Mouse (Mus musculus): ENCODE data around the gene Abcb8.
"Not testable (repeated sequence)": the region's sequence is repeated elsewhere in the genome, so short reads cannot be mapped to it uniquely, and the experiment has no call there.

Abcb8 gene

GRCm38 (mm10) chr5:24396254-24396653 lies 2.8 kb downstream of the Abcb8 start:
- DNase-seq (ENCODE audit: low spot score) = not testable (repeated sequence)

GRCm38 (mm10) chr5:24399686-24400085 lies 6.2 kb downstream of the Abcb8 start:
- no peak for DNase-seq (ENCODE audit: low spot score)

DNA sequence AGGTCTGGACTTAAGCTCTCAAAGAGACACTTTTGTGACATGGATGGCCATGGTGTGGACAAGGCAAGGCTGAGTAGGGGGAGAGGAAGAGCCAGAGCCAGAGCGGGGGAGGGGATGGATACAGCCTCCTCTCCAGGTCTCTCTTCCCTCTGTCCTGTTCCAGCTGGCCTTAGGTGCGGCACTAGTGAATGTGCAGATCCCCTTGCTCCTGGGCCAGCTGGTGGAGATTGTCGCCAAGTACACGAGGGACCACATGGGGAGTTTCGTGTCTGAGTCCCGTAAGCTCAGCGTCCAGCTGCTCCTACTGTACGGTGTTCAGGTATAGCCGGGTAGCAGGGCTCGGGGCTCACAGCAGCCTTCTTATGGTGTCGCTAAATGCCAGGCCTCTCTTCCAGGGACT lies 6.9 kb downstream of the Abcb8 start:
- DNase-seq (ENCODE audit: low spot score) = no peak

- no peak for DNase-seq (ENCODE audit: low spot score)
Observed at GRCm38 (mm10) chr5:24400911-24401605, 7.6 kb downstream of the Abcb8 start.

GRCm38 (mm10) chr5:24401969-24402368 lies 8.5 kb downstream of the Abcb8 start:
- no peak for DNase-seq (ENCODE audit: low spot score)

DNA sequence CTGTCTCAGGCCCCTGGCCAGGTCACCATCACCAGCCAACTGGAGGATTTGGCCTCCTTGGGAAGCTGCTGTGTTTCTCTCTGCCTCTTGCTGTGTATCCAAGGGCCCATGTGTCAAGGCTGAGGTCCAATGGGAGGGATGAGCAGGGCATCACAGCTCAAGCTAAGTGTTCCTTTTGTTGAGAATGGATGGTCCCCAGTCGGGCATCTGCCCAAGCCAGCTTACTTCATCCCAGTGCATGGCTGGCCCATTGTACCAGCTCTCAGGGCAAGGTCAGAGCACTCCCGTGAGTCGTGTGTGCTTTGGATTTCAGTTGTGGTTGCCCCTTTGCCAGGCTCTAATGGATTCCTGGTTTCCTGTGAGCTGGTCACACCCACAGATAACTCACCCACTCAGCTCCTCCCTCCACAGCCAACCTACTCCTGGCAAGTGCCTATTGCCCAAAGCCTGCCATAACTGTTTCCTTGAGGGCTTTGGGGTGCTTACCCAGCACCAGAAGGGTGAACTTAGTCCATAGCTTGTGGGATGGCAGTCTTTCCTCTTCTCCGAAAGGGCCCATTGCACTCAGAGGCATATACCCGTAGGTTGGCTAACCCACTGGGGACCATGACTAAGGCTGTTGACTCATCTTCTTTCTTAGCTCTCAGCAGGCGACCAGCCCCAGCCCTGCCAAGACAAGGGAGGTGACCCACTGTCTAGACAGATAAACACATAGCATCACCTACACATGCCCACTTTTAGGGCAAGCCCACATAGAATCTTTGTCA lies 11.3 kb downstream of the Abcb8 start:
- DNase-seq (ENCODE audit: low spot score) = peak; percentile 70

DNA sequence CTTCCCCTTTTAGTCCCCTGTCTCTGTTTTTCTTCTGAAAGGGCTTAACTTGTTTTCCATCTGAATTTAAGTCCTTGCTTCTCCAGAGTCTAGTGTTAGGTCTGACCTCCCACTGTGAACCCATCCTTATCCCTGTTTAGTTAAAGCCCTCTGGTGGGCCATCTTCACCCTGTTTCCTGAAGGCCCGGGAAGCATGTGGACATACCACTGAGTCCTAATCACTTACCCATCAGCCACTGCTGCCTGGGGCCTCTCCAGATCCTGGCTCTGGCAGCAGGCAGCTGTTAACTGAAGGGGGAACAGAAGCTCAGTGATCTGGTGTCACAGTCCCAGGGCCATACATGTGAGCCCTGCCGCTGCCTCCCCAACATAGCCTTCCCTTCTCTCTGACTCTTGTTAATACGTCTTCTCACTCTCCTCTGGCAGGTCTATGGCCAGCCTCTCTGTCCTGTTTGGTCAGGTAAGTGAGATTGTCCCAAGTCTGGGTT lies 12.0 kb downstream of the Abcb8 start:
- DNase-seq (ENCODE audit: low spot score) = no peak

GRCm38 (mm10) chr5:24408651-24409050 lies 15.2 kb downstream of the Abcb8 start:
- no peak for DNase-seq (ENCODE audit: low spot score)

- no peak for DNase-seq (ENCODE audit: low spot score)
Observed at GRCm38 (mm10) chr5:24409466-24409865, 16.0 kb downstream of the Abcb8 start.

DNA sequence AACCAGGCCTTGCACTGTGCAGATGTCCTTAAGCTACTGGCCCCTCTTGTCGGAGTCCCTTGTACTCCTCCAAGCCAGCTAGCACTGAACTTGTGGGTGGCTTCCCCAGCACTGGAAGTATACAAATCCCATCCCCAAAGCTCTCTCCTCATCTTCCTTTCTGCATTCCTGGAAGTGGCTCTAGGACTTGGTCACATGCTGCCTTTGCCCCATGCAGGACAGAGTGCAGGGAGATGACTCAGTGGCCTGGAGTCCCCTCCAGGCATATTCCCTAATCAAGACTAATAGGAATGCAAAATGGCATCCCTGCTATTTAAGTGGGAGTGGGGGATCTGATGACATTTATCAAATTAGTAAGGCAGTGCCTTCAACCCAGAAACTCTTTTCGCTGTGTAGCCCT lies 18.6 kb downstream of the Abcb8 start:
- DNase-seq (ENCODE audit: low spot score) = no peak

DNA sequence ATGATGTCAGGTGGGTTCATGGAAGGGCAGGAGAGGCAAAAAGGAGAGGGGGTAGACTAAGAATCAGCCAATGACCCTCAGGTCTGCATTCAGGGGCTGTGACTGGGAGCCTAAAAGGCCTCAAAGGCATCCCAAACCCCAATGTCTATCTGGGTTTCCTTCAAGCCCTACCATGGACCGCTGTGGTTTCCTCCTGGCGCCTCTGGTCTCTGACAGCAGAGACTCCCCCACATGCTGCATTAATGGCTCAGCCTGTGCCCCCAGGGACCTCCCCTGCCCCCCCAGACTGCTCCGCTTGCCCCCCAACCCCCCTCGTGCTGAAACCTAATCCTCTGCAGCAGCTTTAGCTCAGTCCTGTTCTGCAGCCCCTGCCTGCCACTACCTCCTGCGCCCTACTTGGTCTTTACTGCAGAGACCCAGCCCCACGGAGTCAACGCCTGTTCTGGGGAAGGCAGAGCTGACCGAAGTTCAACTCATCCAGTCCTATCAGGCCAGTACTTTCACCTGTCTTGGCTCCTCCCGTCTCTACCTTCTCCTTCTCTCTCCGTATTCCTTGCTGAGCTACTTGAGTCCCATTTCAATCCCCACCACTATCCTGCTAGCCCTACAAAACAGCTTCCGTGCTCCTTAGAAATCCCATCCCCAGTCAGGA lies 19.7 kb downstream of the Abcb8 start, which contains the start of gene Asic3:
Gene Asic3, plus strand, starts transcription at position 351 of the 652 bp plus-strand sequence.
- DNase-seq (ENCODE audit: low spot score) = no peak

DNA sequence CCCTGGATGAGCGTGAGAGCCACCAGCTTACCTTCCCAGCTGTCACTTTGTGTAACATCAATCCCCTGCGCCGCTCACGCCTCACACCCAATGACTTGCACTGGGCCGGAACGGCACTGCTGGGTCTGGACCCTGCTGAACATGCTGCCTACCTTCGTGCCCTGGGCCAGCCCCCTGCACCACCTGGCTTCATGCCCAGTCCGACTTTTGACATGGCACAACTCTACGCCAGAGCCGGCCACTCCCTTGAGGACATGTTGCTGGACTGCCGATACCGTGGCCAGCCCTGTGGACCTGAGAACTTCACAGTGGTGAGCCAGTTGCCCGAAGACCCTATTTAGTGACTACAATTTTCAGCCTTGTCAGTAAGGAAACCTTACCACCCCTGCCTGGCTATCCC lies 20.5 kb downstream of the Abcb8 start:
- DNase-seq (ENCODE audit: low spot score) = no peak

DNA sequence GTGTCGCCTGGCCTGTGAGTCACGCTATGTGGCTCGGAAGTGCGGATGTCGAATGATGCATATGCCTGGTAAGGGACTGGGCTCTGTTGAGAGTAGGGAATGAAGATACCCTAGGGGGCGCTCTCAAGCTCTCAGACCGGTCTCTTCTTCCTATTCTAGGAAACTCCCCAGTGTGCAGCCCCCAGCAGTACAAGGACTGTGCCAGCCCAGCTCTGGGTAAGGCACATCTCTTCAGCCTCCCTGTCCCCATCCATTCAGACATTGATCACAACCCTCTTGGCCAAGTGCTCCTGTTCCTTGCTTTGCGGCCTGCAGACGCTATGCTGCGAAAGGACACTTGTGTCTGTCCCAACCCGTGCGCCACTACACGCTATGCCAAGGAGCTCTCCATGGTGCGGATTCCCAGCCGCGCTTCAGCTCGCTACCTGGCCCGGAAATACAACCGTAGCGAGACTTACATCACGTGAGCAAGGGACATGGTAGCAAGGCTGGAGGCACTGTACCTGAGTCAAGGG lies 22.8 kb downstream of the Abcb8 start:
- DNase-seq (ENCODE audit: low spot score) = peak; percentile 86

GRCm38 (mm10) chr5:24417587-24417986 lies 24.1 kb downstream of the Abcb8 start:
- no peak for DNase-seq (ENCODE audit: low spot score)

- no peak for DNase-seq (ENCODE audit: low spot score)
Observed at GRCm38 (mm10) chr5:24420381-24420780, 26.9 kb downstream of the Abcb8 start.

- peak; percentile 99 for DNase-seq (ENCODE audit: low spot score)
Observed at GRCm38 (mm10) chr5:24423129-24424003, 29.9 kb downstream of the Abcb8 start, which contains the start of the genes Cdk5 and Slc4a2. Gene Cdk5, minus strand, starts transcription at chr5:24423530. Gene Slc4a2, plus strand, starts transcription at chr5:24423837.

DNA sequence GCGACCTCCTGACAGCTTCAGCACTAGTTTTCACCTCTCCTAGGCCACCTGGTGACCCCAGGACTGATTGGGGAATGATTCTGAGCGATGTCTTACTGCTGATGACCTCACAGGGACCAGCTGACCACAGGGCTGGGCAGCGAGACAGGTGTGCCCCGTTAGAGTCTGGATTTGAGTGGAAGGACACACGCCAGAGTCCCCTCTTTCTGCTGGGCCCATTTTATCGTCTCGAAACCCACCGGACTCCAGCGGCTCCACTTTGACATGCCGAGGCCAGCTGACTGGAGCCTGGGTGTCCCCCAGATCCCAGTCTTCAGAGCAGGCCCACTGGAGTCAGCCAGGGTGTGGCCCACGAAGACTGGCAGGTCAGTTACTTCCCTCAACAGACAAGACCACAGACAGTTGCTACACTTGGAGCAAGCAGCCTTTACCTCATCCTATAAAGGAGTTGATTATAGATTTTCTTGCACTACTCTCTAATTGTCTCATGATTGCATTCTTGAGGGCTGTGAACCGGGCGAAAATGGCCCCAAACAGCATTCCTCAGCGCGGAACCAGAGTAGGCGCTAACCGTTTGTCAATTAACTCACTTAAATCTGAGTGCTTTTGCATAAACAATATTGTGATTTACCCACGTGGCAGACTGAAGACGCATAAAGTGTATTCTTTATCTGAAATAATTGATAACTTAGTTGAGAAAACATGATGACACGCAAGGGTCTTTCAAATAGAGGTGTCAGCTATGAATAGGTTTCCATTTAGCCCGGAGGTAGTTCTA lies 30.7 kb downstream of the Abcb8 start:
- no peak for DNase-seq (ENCODE audit: low spot score)

DNA sequence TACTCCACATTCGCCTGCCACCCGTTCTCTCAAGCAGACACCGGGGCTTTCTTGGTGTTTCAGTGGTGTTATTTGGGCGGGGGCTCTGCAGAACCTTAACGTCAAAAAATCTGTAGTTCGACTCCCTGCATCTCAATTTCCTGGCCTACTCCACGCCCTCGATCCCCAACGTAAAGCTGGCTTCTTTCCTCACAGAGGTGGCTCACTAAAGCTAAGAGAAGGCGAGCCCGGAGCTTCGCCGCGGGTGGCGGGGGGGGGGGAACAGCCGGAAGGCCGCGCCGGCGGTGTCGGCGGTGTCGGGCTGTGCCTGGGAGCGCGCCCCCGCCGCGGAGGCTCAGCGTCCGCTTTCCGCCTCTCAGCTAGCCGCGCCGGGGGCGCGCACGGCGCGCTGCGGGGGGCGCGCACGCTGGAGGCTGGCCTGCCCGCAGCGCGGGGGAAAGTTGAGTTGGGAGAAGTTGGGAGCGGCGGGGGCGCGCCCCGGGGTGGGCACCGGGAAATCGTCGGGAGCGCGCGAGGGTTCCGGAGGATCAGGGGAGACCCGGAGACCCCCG lies 31.5 kb downstream of the Abcb8 start:
- peak; percentile 80 for DNase-seq (ENCODE audit: low spot score)

DNA sequence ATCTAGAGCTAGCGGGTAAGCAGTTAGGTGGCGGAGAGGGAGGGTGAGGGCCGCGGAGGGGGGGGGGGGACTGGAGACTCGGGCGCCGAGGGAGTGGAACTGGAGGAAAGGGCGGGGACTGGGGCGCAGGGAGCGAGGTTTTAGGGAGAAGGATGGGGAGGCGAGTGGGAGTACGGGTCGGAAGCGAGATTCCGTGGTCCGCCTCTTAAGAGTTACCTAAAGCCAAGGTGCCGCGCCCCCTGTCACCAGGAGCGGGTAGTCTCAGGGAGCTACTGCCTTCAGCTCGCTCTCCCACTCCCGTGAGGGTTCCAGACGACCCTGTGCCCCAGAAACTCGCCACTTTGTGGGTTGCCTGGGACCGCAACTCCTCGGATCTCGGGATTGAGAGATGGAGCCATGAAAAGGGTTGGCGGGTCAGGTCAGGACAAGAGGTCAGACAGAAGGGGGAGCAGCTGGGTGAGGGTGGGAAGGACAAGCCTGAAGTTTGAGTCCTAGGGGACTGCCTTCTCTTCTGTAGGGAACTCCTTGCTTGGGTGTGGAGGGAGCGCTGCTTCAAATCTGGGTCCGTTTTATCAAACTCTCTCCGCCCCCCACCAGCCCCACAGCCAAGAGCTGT lies 32.1 kb downstream of the Abcb8 start:
- peak; percentile 50 for DNase-seq (ENCODE audit: low spot score)

- DNase-seq (ENCODE audit: low spot score) = no peak
Observed at GRCm38 (mm10) chr5:24426037-24426432, 32.6 kb downstream of the Abcb8 start.
